Mouse (Mus musculus) midbrain, embryonic 15.5 days (tissue): ENCODE data around the gene Mcfd2. TPM values are rescaled to one million over a fixed set of nuclear protein-coding genes. Genes with fewer than 3 reads are reported as not detected.

Source experiments
- ATAC-seq: fragments of 200-750 bp; cut with Nextera tagmentation; replicated peaks from 2 replicates; pipeline ENCODE4 v1.8.0; 2017; ENCODE audit warnings: moderate TSS enrichment
- H3K27ac ChIP-seq: fragments of 300-500 bp; sonication (generic); 2 replicates; pipeline ENCODE4 v1.5.1; 2015; ENCODE audit warnings: mild to moderate bottlenecking, inconsistent platforms
- H3K27me3 ChIP-seq: fragments of 300-500 bp; sonication (generic); replicated peaks from 2 replicates; pipeline ENCODE4 v1.6.1; 2015; ENCODE audit warnings: inconsistent platforms
- H3K36me3 ChIP-seq: fragments of 300-500 bp; sonication (generic); replicated peaks from 2 replicates; pipeline ENCODE4 v1.6.1; 2015; ENCODE audit warnings: inconsistent platforms
- H3K4me1 ChIP-seq: fragments of 300-500 bp; sonication (generic); 2 replicates; pipeline ENCODE4 v1.6.1; 2015; ENCODE audit warnings: inconsistent platforms
- H3K4me2 ChIP-seq: fragments of 300-500 bp; sonication (generic); 2 replicates; pipeline ENCODE4 v1.6.1; 2015; ENCODE audit warnings: inconsistent platforms, mild to moderate bottlenecking, moderate library complexity
- H3K4me3 ChIP-seq: fragments of 300-500 bp; sonication (generic); 2 replicates; pipeline ENCODE4 v1.5.1; 2015; ENCODE audit warnings: mild to moderate bottlenecking, inconsistent platforms
- H3K9ac ChIP-seq: fragments of 300-500 bp; sonication (generic); 2 replicates; pipeline ENCODE4 v1.6.1; 2015; ENCODE audit warnings: mild to moderate bottlenecking, inconsistent platforms
- H3K9me3 ChIP-seq: fragments of 300-500 bp; sonication (generic); 2 replicates; pipeline ENCODE4 v1.6.1; 2016; ENCODE audit warnings: inconsistent platforms
- WGBS: fragments of 180-500 bp; shearing (Covaris S2); methylation state at CpG from one replicate; pipeline ENCODE4 v1.1.7; 2015; ENCODE audit warnings: mixed read lengths; 5-methylcytosine and 5-hydroxymethylcytosine counted together
- polyA plus RNA-seq: library from polyadenylated mRNA; unstranded; fragments of >200 nt; fragmentation: Nextera tagmentation; extraction: Ambion mirVana; gene quantifications from 2 replicates; pipeline ENCODE4 v1.2.1, GENCODE M21; 2015

Gene Mcfd2
- polyA plus RNA-seq, 1 experiment from 2014 or later: 48.4 TPM

DNA sequence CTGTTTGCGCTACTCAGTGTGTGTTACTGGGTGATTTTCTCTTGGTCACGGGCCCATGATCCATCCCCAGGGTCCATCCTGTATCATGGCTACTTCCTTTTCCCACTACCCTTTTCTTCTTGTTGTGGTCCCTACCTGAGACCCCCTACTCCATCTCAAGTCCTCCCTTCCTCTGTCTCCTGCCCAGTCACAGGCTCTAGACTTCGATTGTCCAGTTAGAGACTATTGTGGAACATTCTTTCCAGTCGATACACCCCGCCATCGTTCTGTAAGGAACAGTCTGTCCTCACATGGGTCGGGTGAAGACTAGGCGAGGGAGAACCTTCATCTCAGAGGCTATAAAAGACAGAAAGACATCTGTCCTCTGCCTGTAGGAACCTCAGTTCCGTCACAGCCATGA lies 40.4 kb downstream of the Mcfd2 start:
- Histone ChIP-seq H3K4me1 (peaks cover 4% of the 10 kb centered on the region; the same call in 1 of the 2 replicates), H3K27me3 (no peaks in the 10 kb centered on the region), H3K36me3 (no peaks in the 10 kb centered on the region), H3K27ac (no peak overlapping the region), H3K4me3 (no peak overlapping the region), H3K4me2 (no peak overlapping the region), H3K9me3 (no peaks in the 10 kb centered on the region), H3K9ac (no peak overlapping the region)
- 91% methylated on average over 9 of the region's 9 CpGs for WGBS
- no peak for ATAC-seq

DNA sequence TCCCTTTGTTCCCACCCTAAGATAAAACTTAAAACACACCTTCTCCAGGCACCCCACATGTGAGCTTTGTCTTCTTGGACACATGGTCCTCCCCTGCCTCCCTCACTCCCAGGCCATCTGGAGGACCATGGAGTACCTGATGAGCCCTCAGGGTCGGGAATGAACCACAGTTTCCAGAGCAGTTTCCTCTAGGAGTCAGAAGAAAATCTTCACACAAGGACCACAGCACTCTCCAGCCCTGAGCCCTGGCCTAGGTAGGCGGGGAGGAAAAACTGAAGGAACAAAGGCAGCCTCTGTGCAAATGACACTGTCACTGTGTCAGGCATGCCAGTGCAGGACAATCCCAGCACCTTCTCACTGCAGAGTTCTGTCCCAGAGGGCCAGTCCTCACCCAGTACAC lies 41.3 kb downstream of the Mcfd2 start:
- no peaks in the 10 kb centered on the region for H3K36me3 ChIP-seq
- H3K9me3 ChIP-seq: no peaks in the 10 kb centered on the region
- H3K4me2 ChIP-seq: no peak overlapping the region
- ATAC-seq: no peak
- 56% methylated on average over 2 of the region's 2 CpGs for WGBS
- peaks cover 4% of the 10 kb centered on the region; the same call in 1 of the 2 replicates for H3K4me1 ChIP-seq
- H3K9ac ChIP-seq: no peak overlapping the region
- H3K27me3 ChIP-seq: no peaks in the 10 kb centered on the region
- no peak overlapping the region for H3K4me3 ChIP-seq
- H3K27ac ChIP-seq: no peak overlapping the region

DNA sequence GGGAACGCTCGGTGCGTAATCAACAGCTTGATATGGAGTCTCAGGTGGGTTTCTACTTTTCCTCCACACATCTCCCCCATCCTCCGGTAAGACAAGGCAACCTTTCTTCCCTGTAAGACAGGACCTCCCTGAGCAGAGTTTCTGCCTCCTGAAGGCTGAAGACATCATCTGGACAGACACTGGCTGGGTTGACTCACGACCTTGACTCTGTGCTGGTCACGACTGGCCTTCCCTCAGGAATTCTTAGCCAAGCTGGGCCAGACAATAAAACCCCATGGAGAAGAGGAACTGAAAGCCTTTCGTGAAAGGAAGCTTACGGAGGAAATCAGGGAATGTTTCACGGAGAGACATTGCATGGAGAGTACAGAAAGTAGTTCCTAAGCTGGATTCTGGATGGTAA lies 46.3 kb downstream of the Mcfd2 start:
- no peak overlapping the region for H3K27ac ChIP-seq
- no peak for ATAC-seq
- H3K9me3 ChIP-seq: no peaks in the 10 kb centered on the region
- 78% methylated on average over 9 of the region's 9 CpGs for WGBS
- H3K4me3 ChIP-seq: no peak overlapping the region
- H3K4me2 ChIP-seq: no peak overlapping the region
- H3K9ac ChIP-seq: no peak overlapping the region
- H3K4me1 ChIP-seq: no peaks in the 10 kb centered on the region
- no peaks in the 10 kb centered on the region for H3K27me3 ChIP-seq
- no peaks in the 10 kb centered on the region for H3K36me3 ChIP-seq

DNA sequence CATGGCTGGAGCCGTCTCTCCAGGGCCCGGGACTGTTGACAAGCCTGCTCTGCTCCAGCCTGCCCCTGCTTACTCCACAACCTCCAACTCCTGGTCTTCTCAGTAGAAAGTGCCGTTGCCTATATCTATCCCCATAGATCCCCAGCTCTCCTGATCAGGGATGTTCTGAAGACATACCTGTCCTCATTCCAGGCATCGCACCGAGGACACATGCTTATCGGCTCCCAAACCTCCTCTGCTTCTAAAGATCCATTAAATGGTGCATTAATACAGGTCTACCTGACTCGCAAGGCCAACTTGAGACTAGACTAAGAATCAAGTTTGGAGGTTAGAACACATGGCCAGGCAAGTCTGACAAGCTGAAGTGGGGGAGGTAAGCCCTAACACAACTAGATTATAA lies 51.2 kb downstream of the Mcfd2 start:
- Histone ChIP-seq H3K4me3 (no peak overlapping the region), H3K27me3 (no peaks in the 10 kb centered on the region), H3K4me1 (no peaks in the 10 kb centered on the region), H3K9ac (no peak overlapping the region), H3K9me3 (no peaks in the 10 kb centered on the region), H3K36me3 (no peaks in the 10 kb centered on the region), H3K4me2 (no peak overlapping the region), H3K27ac (no peak overlapping the region)
- no peak for ATAC-seq
- WGBS: 95% methylated on average over 7 of the region's 7 CpGs

DNA sequence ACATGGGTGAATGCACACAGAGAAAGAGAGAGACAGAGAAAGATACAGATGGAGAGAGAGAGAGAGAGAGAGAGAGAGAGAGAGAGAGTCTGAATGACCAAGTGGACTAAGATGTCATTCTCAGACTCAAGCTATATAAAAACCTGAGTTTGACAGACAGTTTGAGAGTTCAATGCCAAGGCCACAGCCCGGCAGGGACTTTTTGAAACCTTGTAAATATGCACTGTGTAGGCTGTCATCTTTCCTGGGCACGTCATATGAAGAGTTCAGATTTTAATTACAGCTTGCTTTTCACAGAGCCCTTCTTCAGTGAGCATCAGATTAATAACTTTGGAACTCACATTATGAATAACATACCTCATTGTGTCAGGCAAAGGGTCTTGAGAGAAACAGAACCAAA lies 55.2 kb downstream of the Mcfd2 start:
- Histone ChIP-seq H3K4me3 (no peak overlapping the region), H3K36me3 (no peaks in the 10 kb centered on the region), H3K27ac (no peak overlapping the region), H3K27me3 (no peaks in the 10 kb centered on the region), H3K9ac (no peak overlapping the region), H3K4me2 (no peak overlapping the region), H3K9me3 (no peaks in the 10 kb centered on the region), H3K4me1 (no peaks in the 10 kb centered on the region)
- no peak for ATAC-seq
- 85% methylated on average over 2 of the region's 2 CpGs for WGBS

DNA sequence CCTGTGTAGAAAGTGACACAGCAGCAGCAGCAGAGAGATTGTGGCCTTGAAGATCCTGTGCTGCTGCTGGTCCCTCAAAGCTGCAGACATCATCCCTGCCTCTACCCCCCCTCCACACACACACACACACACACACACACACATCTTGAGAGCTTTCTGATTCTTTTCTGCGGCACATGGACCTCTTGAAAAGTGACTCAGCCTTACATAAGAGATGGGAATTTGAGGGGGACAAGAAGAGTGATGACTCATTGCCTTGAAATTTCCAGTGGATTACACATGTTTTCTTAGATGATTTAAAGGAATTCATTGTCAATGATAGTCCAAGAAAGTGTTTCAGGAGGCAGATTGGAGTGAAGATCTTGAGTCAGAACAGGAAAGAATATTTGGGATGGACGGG lies 58.9 kb downstream of the Mcfd2 start:
- no peaks in the 10 kb centered on the region for H3K27me3 ChIP-seq
- H3K4me1 ChIP-seq: peaks cover 4% of the 10 kb centered on the region; the same call in 1 of the 2 replicates
- H3K36me3 ChIP-seq: no peaks in the 10 kb centered on the region
- H3K9ac ChIP-seq: no peak overlapping the region
- no peak overlapping the region for H3K4me3 ChIP-seq
- H3K4me2 ChIP-seq: no peak overlapping the region
- H3K27ac ChIP-seq: no peak overlapping the region
- 76% methylated on average over 2 of the region's 2 CpGs for WGBS
- no peaks in the 10 kb centered on the region for H3K9me3 ChIP-seq
- ATAC-seq: no peak

Other genes with a start within 250 kb of the Mcfd2 start
- gene Pigf, start 240.5 kb downstream of the Mcfd2 start, polyA plus RNA-seq: 28.1 and 29.0 TPM in 2 replicates
- gene Cript, start 240.4 kb downstream of the Mcfd2 start, polyA plus RNA-seq: 194 and 211 TPM in 2 replicates
- 14.8 and 16.2 TPM in 2 replicates for gene Socs5, start 158.3 kb downstream of the Mcfd2 start, polyA plus RNA-seq
- gene Ttc7, start 17.0 kb upstream of the Mcfd2 start, polyA plus RNA-seq: 4.9 TPM in 2 replicates
- 0.42 and 0.54 TPM in 2 replicates for gene Stpg4, start 161.8 kb upstream of the Mcfd2 start, polyA plus RNA-seq
- gene Calm2, start 181.0 kb upstream of the Mcfd2 start, polyA plus RNA-seq: 1,861 and 1,975 TPM in 2 replicates